Mouse (Mus musculus) adrenal gland, adult (tissue): ENCODE measurements around the gene Traf1.

Experiments used
- DNase-seq, 2 experiments: peaks; one replicate each; pipeline ENCODE4 v3.0.0; 2022 to 2023; ENCODE audit warnings: low spot score in 1 of 2; ENCODE audit not compliant: inconsistent age in 2 of 2

Gene Traf1

GRCm38 (mm10) chr2:34943556-34944120, 17.9 kb downstream of the Traf1 start:
- DNase-seq: no peak

GRCm38 (mm10) chr2:34941061-34941675, 20.4 kb downstream of the Traf1 start:
- DNase-seq: no peak

- DNase-seq: no peak
These were observed 21.3 kb downstream of the Traf1 start for GRCm38 (mm10) chr2:34940246-34940645.

- peak in 1 of 2 experiments; percentile 55 for DNase-seq
These were observed 23.0 kb downstream of the Traf1 start for GRCm38 (mm10) chr2:34938269-34939208.

GRCm38 (mm10) chr2:34937460-34937859, 24.1 kb downstream of the Traf1 start:
- DNase-seq: no peak

GRCm38 (mm10) chr2:34927320-34927719, 34.3 kb downstream of the Traf1 start:
- no peak for DNase-seq

- no peak for DNase-seq
These were observed 38.8 kb downstream of the Traf1 start for GRCm38 (mm10) chr2:34922729-34923128.

- no peak for DNase-seq
These were observed 41.4 kb downstream of the Traf1 start for GRCm38 (mm10) chr2:34920144-34920543.

GRCm38 (mm10) chr2:34915103-34915502, 46.5 kb downstream of the Traf1 start:
- DNase-seq: no peak

- DNase-seq: no peak
These were observed 46.8 kb downstream of the Traf1 start for GRCm38 (mm10) chr2:34914823-34915082.

- DNase-seq: peak; percentile 62 to 80
These were observed 47.3 kb downstream of the Traf1 start for GRCm38 (mm10) chr2:34914069-34914822.

GRCm38 (mm10) chr2:34913218-34914068, 48.1 kb downstream of the Traf1 start, which contains the start of gene Phf19:
Gene Phf19, minus strand, starts transcription at chr2:34914026.
- DNase-seq: peak; percentile 55 to 81

- no peak for DNase-seq
These were observed 49.0 kb downstream of the Traf1 start for GRCm38 (mm10) chr2:34912613-34913012.

- DNase-seq: no peak
These were observed 49.7 kb downstream of the Traf1 start for GRCm38 (mm10) chr2:34911871-34912270.

GRCm38 (mm10) chr2:34909719-34910118, 51.9 kb downstream of the Traf1 start:
- no peak for DNase-seq

GRCm38 (mm10) chr2:34906861-34907604, 54.5 kb downstream of the Traf1 start:
- peak; percentile 58 to 77 for DNase-seq

- peak in 1 of 2 experiments; percentile 33 for DNase-seq
These were observed 55.1 kb downstream of the Traf1 start for GRCm38 (mm10) chr2:34906426-34906825.

GRCm38 (mm10) chr2:34904849-34905542, 56.6 kb downstream of the Traf1 start:
- DNase-seq: peak; percentile 99 to 100
